Mouse (Mus musculus) neural tube, embryonic 12.5 days (tissue): Measurements from ENCODE around the gene Ces2b. TPM values are rescaled to one million over a fixed set of nuclear protein-coding genes. Genes with fewer than 3 reads are reported as not detected.
"Not testable (repeated sequence)": the region's sequence is repeated elsewhere in the genome, so short reads cannot be mapped to it uniquely, and the experiment has no call there.

Experiments used
- ATAC-seq: fragments of 200-750 bp; cut with Nextera tagmentation; 2 replicates; pipeline ENCODE4 v1.8.0; 2017; ENCODE audit warnings: low read depth, mild to moderate bottlenecking, moderate TSS enrichment, moderate library complexity; ENCODE audit not compliant: low FRiP score
- H3K27ac ChIP-seq: fragments of 300-500 bp; sonication (generic); 2 replicates; pipeline ENCODE4 v1.5.1; 2016
- H3K27me3 ChIP-seq: fragments of 300-500 bp; sonication (generic); replicated peaks from 2 replicates; pipeline ENCODE4 v1.6.1; 2016; ENCODE audit warnings: mild to moderate bottlenecking
- H3K36me3 ChIP-seq: fragments of 300-500 bp; sonication (generic); 2 replicates; pipeline ENCODE4 v1.6.1; 2016; ENCODE audit warnings: mild to moderate bottlenecking
- H3K4me1 ChIP-seq: fragments of 300-500 bp; sonication (generic); 2 replicates; pipeline ENCODE4 v1.6.1; 2016
- H3K4me2 ChIP-seq: fragments of 300-500 bp; sonication (generic); replicated peaks from 2 replicates; pipeline ENCODE4 v1.6.1; 2016; ENCODE audit warnings: mild to moderate bottlenecking
- H3K4me3 ChIP-seq: fragments of 300-500 bp; sonication (generic); 2 replicates; pipeline ENCODE4 v1.5.1; 2016
- H3K9ac ChIP-seq: fragments of 300-500 bp; sonication (generic); 2 replicates; pipeline ENCODE4 v1.6.1; 2016; ENCODE audit warnings: mild to moderate bottlenecking
- H3K9me3 ChIP-seq: fragments of 300-500 bp; sonication (generic); 2 replicates; pipeline ENCODE4 v1.6.1; 2016; ENCODE audit warnings: mild to moderate bottlenecking
- WGBS: fragments of 180-500 bp; shearing (Covaris S2); methylation state at CpG from one replicate; pipeline ENCODE4 v1.1.7; 2016; 5-methylcytosine and 5-hydroxymethylcytosine counted together
- polyA plus RNA-seq: library from polyadenylated mRNA; unstranded; fragments of >200 nt; fragmentation: Nextera tagmentation; extraction: Ambion mirVana; gene quantifications from 2 replicates; pipeline ENCODE4 v1.2.1, GENCODE M21; 2016

The Ces2b gene
- polyA plus RNA-seq, 1 experiment from 2014 or later, result 0.13 TPM

GRCm38 (mm10) chr8:104847741-104848462 is 16.5 kb downstream of the Ces2b start:
- no peak for ATAC-seq
- Histone ChIP-seq H3K9ac (no peak overlapping the region), H3K36me3 (no peaks in the 10 kb centered on the region), H3K27me3 (no peaks in the 10 kb centered on the region), H3K27ac (no peak overlapping the region), H3K4me2 (no peak overlapping the region), H3K9me3 (no peaks in the 10 kb centered on the region), H3K4me3 (no peak overlapping the region), H3K4me1 (no peaks in the 10 kb centered on the region)
- 80% methylated on average over 4 of the region's 4 CpGs for WGBS

GRCm38 (mm10) chr8:104866844-104867531 is 35.6 kb downstream of the Ces2b start:
- H3K4me1 ChIP-seq, H3K36me3 ChIP-seq, H3K27ac ChIP-seq, ATAC-seq, H3K4me2 ChIP-seq, H3K27me3 ChIP-seq, H3K9me3 ChIP-seq, H3K9ac ChIP-seq, H3K4me3 ChIP-seq: not testable (repeated sequence)
- no CpG with 5 or more reads among the region's 4 CpGs for WGBS

- not testable (repeated sequence) for H3K9ac ChIP-seq, H3K4me2 ChIP-seq, H3K9me3 ChIP-seq, H3K36me3 ChIP-seq, H3K27me3 ChIP-seq, H3K27ac ChIP-seq, ATAC-seq, H3K4me3 ChIP-seq, H3K4me1 ChIP-seq
- WGBS, result no CpG with 5 or more reads among the region's 2 CpGs
Measured at GRCm38 (mm10) chr8:104868876-104869275, 37.5 kb downstream of the Ces2b start.

GRCm38 (mm10) chr8:104886223-104886926 is 55.0 kb downstream of the Ces2b start:
- not testable (repeated sequence) for ATAC-seq, H3K4me3 ChIP-seq, H3K27me3 ChIP-seq, H3K4me2 ChIP-seq, H3K9ac ChIP-seq, H3K27ac ChIP-seq, H3K4me1 ChIP-seq, H3K36me3 ChIP-seq, H3K9me3 ChIP-seq
- WGBS, result no CpG with 5 or more reads among the region's 4 CpGs

Other genes with a start within 250 kb of the Ces2b start
- 17.2 and 17.5 TPM in 2 replicates for gene Pdp2, start 240.1 kb upstream of the Ces2b start, polyA plus RNA-seq
- gene Cdh16, start 207.2 kb upstream of the Ces2b start, polyA plus RNA-seq, result not detected in 2 replicates
- gene Rrad, start 200.2 kb upstream of the Ces2b start, polyA plus RNA-seq, result 3.5 and 6.0 TPM in 2 replicates
- gene Ciao2b, start 189.6 kb upstream of the Ces2b start, polyA plus RNA-seq, result 118 and 122 TPM in 2 replicates
- not detected in 2 replicates for gene Ces2a, start 97.6 kb upstream of the Ces2b start, polyA plus RNA-seq
- not detected in 2 replicates for gene Ces2c, start 15.5 kb downstream of the Ces2b start, polyA plus RNA-seq
- not detected in 2 replicates for gene Ces2e, start 94.7 kb downstream of the Ces2b start, polyA plus RNA-seq
- not detected in 2 replicates for gene Ces2f, start 115.8 kb downstream of the Ces2b start, polyA plus RNA-seq
- gene Ces2g, start 130.1 kb downstream of the Ces2b start, polyA plus RNA-seq, result not detected in 2 replicates
- gene Ces2h, start 169.3 kb downstream of the Ces2b start, polyA plus RNA-seq, result not detected in 2 replicates
- gene Ces3a, start 217.0 kb downstream of the Ces2b start, polyA plus RNA-seq, result not detected in 2 replicates